Mouse (Mus musculus): ENCODE data around the gene Baiap2.

DNA sequence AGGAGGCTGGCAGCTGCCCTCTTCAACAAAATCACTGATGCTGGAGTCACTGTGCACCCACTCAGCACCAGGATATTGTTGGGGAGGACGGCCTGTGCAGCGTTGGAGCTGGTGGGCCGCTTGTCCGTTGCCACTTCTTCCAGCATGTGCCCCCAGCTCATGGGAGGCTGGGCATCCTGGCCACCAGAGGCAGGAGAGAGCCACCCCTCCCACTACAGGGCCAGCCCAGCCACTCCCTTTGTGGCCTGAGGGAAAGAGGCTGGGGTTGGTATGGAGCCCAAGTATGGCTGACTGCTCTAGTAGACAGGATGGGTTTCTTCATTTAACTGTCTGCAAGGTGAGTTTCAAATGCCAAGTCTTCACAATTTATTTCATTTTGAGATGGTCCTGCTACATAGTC lies 72.2 kb downstream of the Baiap2 start:
- TF ChIP-seq POLR2AphosphoS2 (IDR thresholded peaks at IDR 0.05; ENCODE audit: low read depth, low read length) (no peak), CTCF (conservative IDR thresholded peaks at IDR 0.05 in 1 of 2, IDR thresholded peaks at IDR 0.05 in 1 of 2; ENCODE audit: low read depth in 2 of 2, low read length in 2 of 2) (no peak), SIN3A (IDR thresholded peaks at IDR 0.05; ENCODE audit: low read length) (no peak)

All from CH12.LX (cell line).